Mouse (Mus musculus) neural tube, embryonic 15.5 days (tissue): ENCODE data around the gene Zfp575. TPM values are rescaled to one million over a fixed set of nuclear protein-coding genes. Genes with fewer than 3 reads are reported as not detected.
"Not testable (repeated sequence)": the region's sequence is repeated elsewhere in the genome, so short reads cannot be mapped to it uniquely, and the experiment has no call there.

Source experiments
- ATAC-seq: fragments of 200-750 bp; cut with Nextera tagmentation; 2 replicates; pipeline ENCODE4 v1.8.0; 2017; ENCODE audit warnings: mild to moderate bottlenecking, moderate TSS enrichment, moderate library complexity; ENCODE audit not compliant: low FRiP score
- H3K27ac ChIP-seq: fragments of 300-500 bp; sonication (generic); replicated peaks from 2 replicates; pipeline ENCODE4 v1.5.1; 2015; ENCODE audit warnings: mild to moderate bottlenecking, inconsistent platforms
- H3K27me3 ChIP-seq: fragments of 300-500 bp; sonication (generic); replicated peaks from 2 replicates; pipeline ENCODE4 v1.6.1; 2015; ENCODE audit warnings: inconsistent platforms
- H3K36me3 ChIP-seq: fragments of 300-500 bp; sonication (generic); 2 replicates; pipeline ENCODE4 v1.6.1; 2015; ENCODE audit warnings: inconsistent platforms
- H3K4me1 ChIP-seq: fragments of 300-500 bp; sonication (generic); 2 replicates; pipeline ENCODE4 v1.6.1; 2015; ENCODE audit warnings: inconsistent platforms
- H3K4me2 ChIP-seq: fragments of 300-500 bp; sonication (generic); 2 replicates; pipeline ENCODE4 v1.6.1; 2015; ENCODE audit warnings: inconsistent platforms, mild to moderate bottlenecking, moderate library complexity
- H3K4me3 ChIP-seq: fragments of 300-500 bp; sonication (generic); replicated peaks from 2 replicates; pipeline ENCODE4 v1.5.1; 2015; ENCODE audit warnings: mild to moderate bottlenecking, inconsistent platforms
- H3K9ac ChIP-seq: fragments of 300-500 bp; sonication (generic); replicated peaks from 2 replicates; pipeline ENCODE4 v1.6.1; 2015; ENCODE audit warnings: mild to moderate bottlenecking, inconsistent platforms
- H3K9me3 ChIP-seq: fragments of 300-500 bp; sonication (generic); replicated peaks from 2 replicates; pipeline ENCODE4 v1.6.1; 2016; ENCODE audit warnings: inconsistent platforms
- WGBS: fragments of 180-500 bp; shearing (Covaris S2); methylation state at CpG from one replicate; pipeline ENCODE4 v1.1.7; 2015; ENCODE audit warnings: mixed read lengths; 5-methylcytosine and 5-hydroxymethylcytosine counted together
- polyA plus RNA-seq: library from polyadenylated mRNA; unstranded; fragments of >200 nt; fragmentation: Nextera tagmentation; extraction: Ambion mirVana; gene quantifications from 2 replicates; pipeline ENCODE4 v1.2.1, GENCODE M21; 2015

Zfp575 gene
- polyA plus RNA-seq: 12.9 and 17.5 TPM in 2 replicates

DNA sequence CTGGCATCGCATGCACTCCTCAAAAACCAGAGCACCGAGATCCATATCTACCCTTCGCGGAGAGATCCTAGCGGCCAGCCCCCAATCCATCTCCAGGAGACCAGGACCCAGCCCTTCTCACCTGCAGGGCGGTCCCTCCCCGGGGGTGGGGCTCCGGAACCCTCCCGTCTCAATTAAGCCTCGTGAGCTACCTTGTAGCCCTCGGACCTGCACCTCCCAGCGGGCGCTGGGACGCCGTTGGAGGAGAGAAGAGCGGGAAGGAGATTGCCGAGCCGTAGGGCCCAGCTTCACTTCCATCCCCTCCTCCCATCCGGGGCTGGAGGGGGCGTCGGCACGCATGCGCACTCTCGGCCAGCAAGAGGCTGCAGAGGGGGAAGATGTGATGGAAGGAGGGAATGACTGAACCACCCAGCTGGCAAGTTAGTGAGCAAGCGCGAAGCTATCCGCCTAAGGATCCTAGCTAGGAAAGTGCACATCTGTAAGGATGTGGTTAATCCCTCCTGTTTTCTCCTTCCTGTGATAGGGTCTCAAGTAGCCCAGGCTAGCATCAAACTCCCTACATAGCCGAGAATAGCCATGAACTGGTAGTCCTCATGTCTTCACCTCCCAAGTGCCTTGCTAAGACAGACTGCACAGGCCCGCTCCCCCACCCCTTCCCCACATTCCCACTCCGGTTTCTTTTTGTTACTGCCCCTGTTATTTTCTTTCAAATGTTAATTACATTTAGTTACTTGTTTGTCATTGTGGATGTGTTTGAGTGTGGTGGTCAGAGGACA lies at the start of gene Zfp575, which contains the start of gene Ethe1:
Gene Zfp575, minus strand, starts transcription at position 312 of the 776 bp plus-strand sequence.
Gene Ethe1, plus strand, starts transcription at position 214 of the 776 bp plus-strand sequence.
- peak within 1 kb of the TSS; percentile 69 for H3K4me3 ChIP-seq
- ATAC-seq: peak; percentile 89
- no peaks in the 10 kb centered on the region for H3K36me3 ChIP-seq
- H3K27me3 ChIP-seq: peaks cover 21% of the 10 kb centered on the region
- peak within 1 kb of the TSS; percentile 72 for H3K4me2 ChIP-seq
- no peaks in the 10 kb centered on the region for H3K9me3 ChIP-seq
- H3K27ac ChIP-seq: peak within 1 kb of the TSS; percentile 80
- H3K4me1 ChIP-seq: peaks cover 25% of the 10 kb centered on the region
- peak within 1 kb of the TSS; percentile 90 for H3K9ac ChIP-seq
- 4% methylated on average over 30 of the region's 30 CpGs for WGBS

DNA sequence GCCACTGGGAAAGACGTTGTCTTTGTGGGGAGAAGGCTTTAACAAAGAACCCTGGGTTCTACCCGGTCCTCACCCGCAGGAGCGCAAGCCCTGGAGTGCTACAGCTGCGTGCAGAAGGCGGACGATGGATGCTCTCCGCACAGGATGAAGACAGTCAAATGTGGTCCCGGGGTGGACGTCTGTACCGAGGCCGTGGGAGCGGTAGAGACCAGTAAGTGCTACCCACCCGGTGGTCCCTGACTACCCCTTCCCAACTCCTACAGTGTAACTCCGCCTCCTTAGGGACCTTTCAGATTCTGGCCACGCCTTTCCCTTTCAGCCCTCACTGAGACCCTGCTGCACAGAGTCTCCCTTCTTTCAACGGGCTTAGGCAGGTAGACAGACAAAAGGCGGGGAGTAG lies 49.6 kb upstream of the Zfp575 start:
- no peak overlapping the region for H3K9ac ChIP-seq
- no peak overlapping the region for H3K27ac ChIP-seq
- no peaks in the 10 kb centered on the region for H3K9me3 ChIP-seq
- H3K4me1 ChIP-seq: peaks cover 20% of the 10 kb centered on the region
- WGBS: under 1% methylated on average over 18 of the region's 18 CpGs
- H3K4me3 ChIP-seq: peak overlapping the region; percentile 6; the same call in 1 of the 2 replicates
- peak overlapping the region; percentile 40 for H3K4me2 ChIP-seq
- 0 out of 2 replicates have a peak, but pooled peaks have one; percentile 19 for ATAC-seq
- peaks cover 57% of the 10 kb centered on the region for H3K27me3 ChIP-seq
- H3K36me3 ChIP-seq: no peaks in the 10 kb centered on the region

DNA sequence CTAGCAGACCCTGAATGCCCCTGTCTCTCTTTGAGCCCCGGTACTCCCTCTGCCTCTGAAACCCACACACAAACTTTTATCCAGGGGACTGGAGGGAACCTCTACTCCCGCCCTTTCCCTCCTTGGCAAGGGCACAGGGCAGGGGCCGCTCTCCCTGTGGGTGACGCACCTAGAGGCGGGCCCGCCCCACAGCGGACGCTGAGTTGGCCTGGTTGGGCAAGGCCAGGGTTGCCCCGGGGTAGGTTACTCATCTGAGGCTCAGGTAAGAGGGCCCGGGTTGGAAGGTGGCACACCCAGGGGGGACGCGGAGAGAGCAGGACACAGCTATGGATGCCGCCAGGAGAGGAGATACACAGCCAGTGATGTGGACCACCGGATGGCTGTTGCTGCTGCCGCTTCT lies 48.8 kb upstream of the Zfp575 start, which contains the start of gene Lypd3:
Gene Lypd3, plus strand, starts transcription at position 287 of the 400 bp plus-strand sequence.
- Histone ChIP-seq H3K36me3 (no peaks in the 10 kb centered on the region), H3K27ac (no peak within 1 kb of the TSS), H3K9me3 (no peaks in the 10 kb centered on the region), H3K4me2 (peak within 1 kb of the TSS; percentile 40), H3K4me1 (peaks cover 20% of the 10 kb centered on the region), H3K4me3 (peak within 1 kb of the TSS; percentile 6; the same call in 1 of the 2 replicates), H3K27me3 (peaks cover 52% of the 10 kb centered on the region), H3K9ac (no peak within 1 kb of the TSS)
- no peak for ATAC-seq
- 14% methylated on average over 15 of the region's 15 CpGs for WGBS

DNA sequence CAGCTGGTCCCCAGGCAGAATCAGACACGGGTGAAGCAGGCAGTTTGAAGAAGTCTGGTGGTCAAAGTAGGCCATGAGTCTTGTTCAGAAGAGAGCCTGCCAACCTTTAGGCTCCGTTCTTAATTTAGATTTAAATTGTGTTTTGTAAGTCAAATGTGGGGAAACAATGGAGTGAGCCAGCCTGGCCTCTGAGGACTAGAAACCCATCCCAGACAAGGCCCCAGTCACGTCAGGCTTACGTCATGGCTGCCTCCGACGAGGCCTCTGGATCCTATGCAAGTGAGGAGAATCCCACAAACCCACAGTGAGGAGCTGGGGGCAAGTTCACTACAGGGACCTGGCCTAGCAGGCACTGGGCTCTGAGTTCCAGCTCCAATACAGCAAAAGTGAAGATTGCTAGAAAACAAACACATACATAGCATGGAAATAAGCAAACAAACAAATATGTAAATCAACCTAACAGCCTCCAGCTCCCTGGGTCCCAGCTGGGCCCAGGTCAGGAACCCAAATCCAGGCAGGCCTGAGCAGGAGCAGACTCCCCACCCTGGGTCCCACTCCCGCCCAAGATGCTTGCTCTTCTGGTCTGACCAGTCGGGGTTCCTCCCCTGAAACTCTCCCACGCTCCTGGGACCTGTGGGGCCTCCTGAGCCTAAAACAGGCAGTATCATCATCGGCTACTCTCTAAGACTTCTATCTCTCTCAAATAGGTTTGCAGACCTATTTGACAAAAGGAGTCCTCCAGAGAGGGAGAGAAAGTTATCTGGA lies 42.9 kb upstream of the Zfp575 start:
- Histone ChIP-seq H3K9me3 (no peaks in the 10 kb centered on the region), H3K9ac (no peak overlapping the region), H3K27ac (no peak overlapping the region), H3K4me3 (no peak overlapping the region), H3K4me1 (peaks cover 3% of the 10 kb centered on the region), H3K27me3 (no peaks in the 10 kb centered on the region; the same call in 1 of the 2 replicates), H3K36me3 (no peaks in the 10 kb centered on the region), H3K4me2 (no peak overlapping the region)
- no peak for ATAC-seq
- 68% methylated on average over 10 of the region's 10 CpGs for WGBS

DNA sequence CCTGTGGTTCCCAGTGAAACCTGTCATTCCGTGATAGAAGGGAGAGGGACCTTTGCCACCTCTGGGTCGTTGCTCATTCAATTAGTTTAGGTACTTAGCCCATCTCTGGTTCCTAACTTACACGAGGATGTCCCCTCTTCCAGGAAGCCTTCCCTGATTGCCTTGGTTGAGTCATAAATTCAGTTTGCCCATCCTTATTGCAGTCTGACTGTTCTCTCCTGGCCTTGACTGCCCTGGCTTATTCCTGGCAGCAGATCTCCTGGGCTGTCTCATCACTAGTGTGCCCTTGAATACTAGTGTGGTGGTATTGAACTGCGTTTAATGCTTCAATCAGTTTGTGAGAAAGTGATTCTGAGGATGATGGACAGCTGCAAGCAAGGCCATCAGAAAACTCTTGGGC lies 42.2 kb upstream of the Zfp575 start:
- H3K36me3 ChIP-seq: no peaks in the 10 kb centered on the region
- ATAC-seq: no peak
- no peaks in the 10 kb centered on the region; the same call in 1 of the 2 replicates for H3K27me3 ChIP-seq
- peaks cover 3% of the 10 kb centered on the region for H3K4me1 ChIP-seq
- H3K9me3 ChIP-seq: no peaks in the 10 kb centered on the region
- no peak overlapping the region for H3K9ac ChIP-seq
- H3K4me2 ChIP-seq: no peak overlapping the region
- WGBS: 78% methylated on average over 4 of the region's 4 CpGs
- H3K4me3 ChIP-seq: no peak overlapping the region
- H3K27ac ChIP-seq: no peak overlapping the region

DNA sequence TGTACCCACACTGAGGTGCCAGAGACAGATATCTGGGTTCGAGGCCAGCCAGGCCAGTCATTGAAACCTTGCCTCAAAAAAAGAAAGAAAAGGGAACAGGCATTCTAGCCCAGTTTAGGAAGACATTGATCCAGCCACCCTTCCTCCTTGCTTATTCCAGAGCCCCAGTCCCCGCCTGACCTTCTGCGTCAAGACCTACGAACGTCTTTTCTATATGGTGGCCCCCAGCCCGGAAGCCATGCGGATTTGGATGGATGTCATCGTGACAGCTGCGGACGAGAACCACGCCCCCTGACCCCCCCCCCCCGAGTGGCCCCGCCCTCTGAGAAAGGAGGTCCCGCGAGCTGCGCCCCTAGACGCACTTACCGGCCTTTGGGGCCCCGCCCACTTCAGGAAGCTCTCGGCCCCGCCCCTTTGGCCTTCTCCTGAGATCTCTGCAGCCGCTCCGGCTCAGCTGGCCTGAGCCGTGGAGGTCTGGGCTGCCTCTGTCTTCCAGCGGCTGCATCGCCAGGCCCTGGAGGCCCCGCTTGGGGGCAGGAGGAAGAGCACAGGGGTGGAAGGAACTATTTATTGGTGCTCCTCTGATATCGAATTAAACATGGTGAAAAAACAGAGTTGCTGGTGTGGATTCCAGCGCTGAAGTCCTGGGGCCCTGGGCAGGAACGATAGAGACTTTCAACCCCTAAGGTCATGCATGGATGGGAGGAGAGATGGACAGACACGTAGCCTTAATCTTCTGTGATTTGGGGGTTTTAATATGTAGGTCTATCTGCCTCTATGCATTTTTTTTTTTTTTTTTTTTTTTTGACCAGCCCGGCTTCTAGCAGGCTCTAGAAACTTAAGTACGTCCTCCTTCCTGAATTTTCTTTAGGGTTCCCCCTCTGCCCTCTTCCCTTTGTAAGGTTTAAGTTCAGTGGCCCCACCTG lies 41.5 kb upstream of the Zfp575 start:
- Histone ChIP-seq H3K4me3 (peak overlapping the region; percentile 34), H3K27ac (no peak overlapping the region), H3K9me3 (no peaks in the 10 kb centered on the region), H3K27me3 (no peaks in the 10 kb centered on the region; the same call in 1 of the 2 replicates), H3K4me2 (peak overlapping the region; percentile 67), H3K4me1 (peaks cover 3% of the 10 kb centered on the region), H3K36me3 (no peaks in the 10 kb centered on the region), H3K9ac (peak overlapping the region; percentile 36)
- peak; percentile 80 for ATAC-seq
- WGBS: 10% methylated on average over 32 of the region's 33 CpGs

DNA sequence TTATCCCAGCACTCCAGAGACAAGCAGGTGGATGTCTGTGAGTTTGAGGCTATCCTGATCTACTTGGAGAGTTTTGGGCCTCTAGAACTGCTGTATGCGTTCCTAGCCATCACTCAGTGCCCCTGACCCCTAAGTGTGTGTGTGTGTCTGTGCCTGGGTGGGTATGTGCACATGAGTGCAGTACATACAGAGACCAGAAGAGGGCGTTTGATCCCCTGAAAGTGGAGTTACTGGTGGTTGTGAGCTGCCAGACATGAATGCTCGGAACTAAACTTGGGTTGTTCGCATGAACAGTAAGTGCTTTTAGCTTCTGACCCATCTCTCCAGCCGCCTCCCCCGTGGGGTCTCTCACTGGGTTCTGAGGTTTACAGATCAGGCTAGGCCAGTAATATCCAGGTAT lies 35.5 kb upstream of the Zfp575 start:
- H3K4me1 ChIP-seq: no peaks in the 10 kb centered on the region
- H3K27ac ChIP-seq: no peak overlapping the region
- H3K9ac ChIP-seq: no peak overlapping the region
- no peaks in the 10 kb centered on the region for H3K9me3 ChIP-seq
- no peaks in the 10 kb centered on the region for H3K36me3 ChIP-seq
- no peak overlapping the region for H3K4me2 ChIP-seq
- no peaks in the 10 kb centered on the region; the same call in 1 of the 2 replicates for H3K27me3 ChIP-seq
- WGBS: 84% methylated on average over 6 of the region's 6 CpGs
- ATAC-seq: no peak
- H3K4me3 ChIP-seq: no peak overlapping the region

DNA sequence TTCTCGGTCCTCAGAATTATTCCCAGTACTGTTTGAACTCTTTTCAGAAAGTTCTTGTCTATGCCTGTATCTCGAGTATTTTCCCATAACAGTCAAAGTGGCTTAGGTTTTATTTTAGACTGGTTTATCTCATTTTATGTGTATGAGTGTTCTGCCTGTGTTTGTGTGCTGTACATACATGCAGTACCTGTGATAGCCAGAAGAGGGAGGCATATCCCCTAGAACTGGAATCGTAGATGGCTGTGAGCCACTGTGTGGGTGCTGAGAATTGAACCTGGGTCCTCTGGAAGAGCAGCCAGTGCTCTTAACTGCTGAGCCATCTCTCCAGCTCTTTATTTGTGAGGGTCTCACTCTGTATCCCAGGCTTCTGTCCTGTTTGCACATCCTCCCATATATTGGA lies 33.8 kb upstream of the Zfp575 start:
- WGBS: 84% methylated on average over 3 of the region's 3 CpGs
- Histone ChIP-seq H3K4me1 (no peaks in the 10 kb centered on the region), H3K27ac (no peak overlapping the region), H3K9ac (no peak overlapping the region), H3K36me3 (no peaks in the 10 kb centered on the region), H3K4me3 (no peak overlapping the region), H3K4me2 (no peak overlapping the region), H3K27me3 (no peaks in the 10 kb centered on the region; the same call in 1 of the 2 replicates), H3K9me3 (no peaks in the 10 kb centered on the region)
- no peak for ATAC-seq

DNA sequence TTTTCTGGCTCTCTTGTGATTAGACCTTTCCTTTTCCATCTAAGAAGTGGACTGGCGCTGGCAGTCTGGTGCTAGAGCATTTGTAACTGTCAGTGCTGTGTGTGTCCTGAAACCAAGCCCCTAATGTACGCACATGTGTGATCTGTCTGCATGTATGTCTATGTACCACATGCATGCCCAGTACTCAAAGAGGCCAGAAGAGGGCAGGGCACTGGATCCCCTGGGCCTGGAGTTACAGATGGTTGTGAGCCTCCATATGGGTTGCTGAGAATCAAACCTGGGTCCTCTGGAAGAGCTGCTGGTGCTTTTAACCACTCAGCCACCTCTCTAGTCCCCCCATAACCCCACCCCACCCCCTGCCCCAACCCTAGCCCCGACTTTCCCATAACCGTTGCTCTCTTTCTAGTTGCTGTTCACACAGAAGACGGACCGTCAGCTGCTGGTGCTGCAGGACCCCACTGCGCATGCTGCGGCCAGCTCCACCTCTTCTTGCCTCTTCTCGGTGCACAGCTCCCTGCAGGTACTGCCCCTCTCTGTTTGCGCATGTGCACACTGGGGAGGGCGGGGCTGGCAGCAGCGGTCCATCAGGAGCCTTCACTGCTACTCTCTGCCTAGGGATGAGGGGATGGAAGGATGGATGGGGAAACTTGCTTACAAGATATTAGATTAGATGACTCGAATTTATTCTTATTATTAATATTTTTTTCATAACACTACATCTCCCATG lies 32.4 kb upstream of the Zfp575 start:
- Histone ChIP-seq H3K4me2 (no peak overlapping the region), H3K9ac (no peak overlapping the region)

DNA sequence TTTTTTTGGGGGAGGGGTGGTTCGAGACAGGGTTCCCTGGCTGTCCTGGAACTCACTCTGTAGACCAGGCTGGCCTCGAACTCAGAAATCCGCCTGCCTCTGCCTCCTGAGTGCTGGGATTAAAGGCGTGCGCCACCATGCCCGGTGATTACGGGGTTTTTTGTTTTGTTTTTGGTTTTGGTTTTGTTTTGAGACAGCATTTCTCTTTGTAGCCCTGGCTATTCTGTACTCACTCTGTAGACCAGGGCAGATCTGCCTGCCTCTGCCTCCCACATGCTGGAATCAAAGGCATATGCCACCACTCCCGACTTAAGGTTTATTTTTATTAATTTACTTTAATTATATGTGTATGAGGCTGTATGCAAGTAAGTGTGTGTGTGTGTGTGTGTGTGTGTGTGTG lies 30.9 kb upstream of the Zfp575 start:
- not testable (repeated sequence) for H3K27ac ChIP-seq, H3K4me2 ChIP-seq, H3K4me1 ChIP-seq, H3K4me3 ChIP-seq, H3K36me3 ChIP-seq, ATAC-seq, H3K9ac ChIP-seq, H3K9me3 ChIP-seq
- H3K27me3 ChIP-seq: peaks cover 10% of the 10 kb centered on the region
- 94% methylated on average over 8 of the region's 8 CpGs for WGBS

More for the DNA sequence above, 32.4 kb upstream of the Zfp575 start:
- ATAC-seq: no peak
- Histone ChIP-seq H3K4me3 (no peak overlapping the region), H3K9me3 (no peaks in the 10 kb centered on the region), H3K27ac (no peak overlapping the region), H3K27me3 (no peaks in the 10 kb centered on the region), H3K4me1 (no peaks in the 10 kb centered on the region), H3K36me3 (no peaks in the 10 kb centered on the region)
- WGBS: 55% methylated on average over 13 of the region's 13 CpGs
